Mouse (Mus musculus) adrenal gland, adult 8-10 months (tissue): Measurements from ENCODE around the gene Izumo3. TPM values are rescaled to one million over a fixed set of nuclear protein-coding genes. Genes with fewer than 3 reads are reported as not detected.
"Not testable (repeated sequence)": the region's sequence is repeated elsewhere in the genome, so short reads cannot be mapped to it uniquely, and the experiment has no call there.

Experiments
- DNase-seq: peaks from one replicate; pipeline ENCODE4 v3.0.0; 2022
- total RNA-seq, 4 experiments: library from RNA; stranded (reverse); gene quantifications; 2 replicates each; pipeline ENCODE4 v1.2.4; 2022

The Izumo3 gene
- not detected for total RNA-seq

DNA sequence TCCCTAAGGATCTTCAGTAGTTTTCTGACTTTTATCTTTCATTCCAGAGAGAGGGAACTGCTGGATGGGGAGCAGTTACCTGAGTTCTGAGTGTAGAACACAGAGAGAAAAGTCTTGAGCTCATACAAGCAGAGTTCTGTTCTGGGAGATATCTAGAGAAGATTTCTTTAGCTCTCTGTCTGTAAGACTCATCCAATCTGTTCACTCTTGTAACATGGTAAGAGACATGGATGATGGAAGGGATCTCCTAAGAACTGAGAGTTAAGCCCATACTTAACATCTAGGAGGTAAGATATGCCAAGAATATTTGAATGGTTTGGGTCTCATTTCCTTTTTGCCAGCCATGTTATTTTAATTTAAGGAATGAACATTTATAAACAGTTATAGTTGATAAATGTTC lies at the start of gene Izumo3:
Gene Izumo3, minus strand, starts transcription at position 101 of the 400 bp plus-strand sequence.
- no peak for DNase-seq

DNA sequence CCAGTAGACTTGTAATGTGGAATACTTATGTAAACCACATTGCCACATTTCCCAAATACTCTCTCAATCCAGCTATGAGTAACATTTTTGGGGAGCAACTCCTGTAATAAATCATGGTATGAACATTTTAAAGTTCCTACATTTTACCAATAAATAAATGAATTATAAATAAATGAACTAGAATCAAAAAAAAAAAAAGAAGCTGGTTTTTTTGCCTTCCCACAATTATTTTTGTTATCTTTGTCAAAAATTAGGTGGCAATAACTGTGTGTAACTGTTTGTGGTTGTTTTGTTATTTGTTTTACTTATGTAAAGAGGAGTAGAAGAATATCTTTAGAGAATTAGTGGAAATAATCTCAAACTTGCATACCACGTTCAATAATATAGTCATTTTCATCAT lies 44.6 kb upstream of the Izumo3 start, which contains the start of gene Gm12666:
Gene Gm12666, minus strand, starts transcription at position 101 of the 400 bp plus-strand sequence.
- DNase-seq, result not testable (repeated sequence)

DNA sequence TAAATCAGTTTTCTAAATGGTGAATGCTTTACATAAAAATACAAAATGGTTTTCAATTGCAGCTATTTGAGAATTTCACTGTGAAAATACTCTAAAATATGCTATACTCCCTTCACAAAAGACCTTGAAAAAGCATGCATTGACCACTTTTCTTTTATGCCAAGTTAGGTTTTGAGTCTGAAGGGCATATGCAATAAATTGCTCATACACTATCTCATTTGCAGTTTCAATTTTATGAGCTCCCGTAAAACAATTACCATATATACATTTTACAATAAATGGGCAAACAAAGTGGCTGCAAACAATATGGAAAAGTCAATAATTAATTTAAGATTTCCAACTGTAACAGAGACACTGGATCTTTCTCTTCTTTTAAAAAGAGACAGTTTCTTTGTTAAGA lies 5.6 kb upstream of the Izumo3 start:
- DNase-seq, result no peak

DNA sequence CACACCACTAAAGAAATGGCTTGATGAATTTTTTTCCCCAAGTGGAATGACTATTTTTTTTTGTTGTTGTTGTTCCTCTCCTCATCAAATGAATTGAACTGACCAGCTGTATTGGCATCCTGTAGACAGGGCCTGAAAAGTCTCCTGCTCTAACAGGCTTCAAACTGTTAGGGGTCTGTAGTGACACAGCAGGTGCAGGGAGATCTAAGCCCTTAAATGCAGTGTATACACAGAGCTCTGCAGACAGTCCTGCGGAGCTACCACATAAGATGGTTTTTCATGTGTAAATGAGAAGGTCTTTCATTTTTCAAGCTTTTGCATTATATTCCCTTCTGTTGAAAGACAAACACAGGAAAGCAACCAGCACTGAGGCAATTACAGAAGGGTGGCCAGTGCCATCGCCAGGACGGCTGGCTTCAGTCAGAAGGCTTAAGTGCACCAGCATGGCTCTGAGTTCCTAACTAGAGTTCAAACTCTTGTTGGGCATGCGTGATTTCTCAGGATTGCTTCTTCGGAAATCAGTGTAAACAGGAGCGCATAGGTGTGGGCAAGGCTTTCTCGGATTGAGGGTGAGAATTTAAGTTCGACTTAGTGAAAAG lies 35.5 kb downstream of the Izumo3 start:
- no peak for DNase-seq

DNA sequence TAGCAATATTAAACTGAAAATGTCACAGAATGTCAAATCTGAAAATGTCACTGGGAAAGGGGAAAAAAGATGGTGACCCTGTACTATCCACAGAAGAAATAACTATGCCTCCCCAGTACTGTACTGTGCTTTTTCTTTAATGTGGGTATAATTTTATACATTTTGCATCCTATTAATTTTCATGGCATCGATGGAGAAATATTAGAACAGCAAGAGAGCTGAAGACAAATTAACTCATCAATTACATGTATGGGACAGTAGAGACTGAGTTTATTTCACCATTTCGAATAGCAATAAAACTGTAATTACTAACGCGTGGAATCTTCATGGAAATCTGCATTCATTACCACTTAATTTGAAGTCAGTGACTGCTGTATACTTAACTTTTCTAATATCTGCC lies 49.6 kb downstream of the Izumo3 start:
- DNase-seq, result no peak

DNA sequence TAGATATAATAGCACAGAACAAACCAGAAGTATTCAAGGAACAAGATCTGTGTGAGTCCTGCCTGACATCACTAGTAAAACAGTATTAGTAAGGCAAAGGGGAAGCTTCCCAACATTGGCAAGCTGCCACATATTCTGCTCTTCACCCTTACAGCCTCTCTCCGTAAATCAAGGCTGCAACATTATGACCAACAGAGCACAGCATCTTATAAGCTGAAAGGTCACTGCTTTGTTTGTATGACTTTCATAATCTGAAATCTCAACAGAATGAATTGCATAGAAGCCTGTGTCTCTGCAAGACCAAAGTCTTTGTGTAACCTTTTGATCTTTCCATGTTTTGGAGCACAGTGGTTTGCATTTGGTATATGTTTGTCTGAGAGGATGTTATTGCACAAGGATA lies 51.1 kb downstream of the Izumo3 start:
- DNase-seq, result no peak

Other genes with a start within 250 kb of the Izumo3 start
- 1 to 10 TPM in 3 of 4 experiments, under 1 TPM in 1; 0.75 to 3.5 (median 1.9) TPM for gene Gm12666, start 44.5 kb upstream of the Izumo3 start, total RNA-seq